Mouse (Mus musculus) G1E (cell line): Measurements from ENCODE around the gene Gfi1b.

Experiments used
- CTCF ChIP-seq: IDR thresholded peaks from 2 replicates; pipeline ENCODE4 v1.5.1; 2012; ENCODE audit warnings: low read depth, low read length, inconsistent platforms, mixed read lengths
- GATA2 ChIP-seq: IDR thresholded peaks from 2 replicates; pipeline ENCODE4 v1.6.1; 2012; ENCODE audit warnings: low read depth, low read length, inconsistent platforms, borderline replicate concordance
- TAL1 ChIP-seq: conservative IDR thresholded peaks from 2 replicates; pipeline ENCODE4 v1.6.1; 2012; ENCODE audit warnings: low read depth, low read length, inconsistent platforms, mixed read lengths

GRCm38 (mm10) chr2:28626038-28626437, 4.3 kb upstream of the Gfi1b start:
- TF ChIP-seq TAL1 (no peak), CTCF (no peak), GATA2 (no peak)
